Mouse (Mus musculus): ENCODE results near the gene Kcnab3. TPM values are rescaled to one million over a fixed set of nuclear protein-coding genes. Genes with fewer than 3 reads are reported as not detected.

The Kcnab3 gene
- polyA plus RNA-seq, 1 experiment, result 96.5 TPM

GRCm38 (mm10) chr11:69367616-69368355, 41.7 kb downstream of the Kcnab3 start:
- peak overlapping the region; percentile 88 for H3K4me3 ChIP-seq (ENCODE audit: insufficient read depth, low read length)
- H3K27ac ChIP-seq (ENCODE audit: insufficient read depth, low read length), result peak overlapping the region; percentile 85
- TF ChIP-seq POLR2A (IDR thresholded peaks at IDR 0.05; ENCODE audit: extremely low read depth, insufficient read depth, low read length), result no peak
- no peak for TF ChIP-seq CTCF (IDR thresholded peaks at IDR 0.05; ENCODE audit: extremely low read depth, insufficient read depth, low read length)
- H3K4me1 ChIP-seq (ENCODE audit: control insufficient read depth, insufficient read depth, low read length), result peaks cover 16% of the 10 kb centered on the region

- peak overlapping the region; percentile 88 for H3K4me3 ChIP-seq (ENCODE audit: insufficient read depth, low read length)
- peaks cover 16% of the 10 kb centered on the region for H3K4me1 ChIP-seq (ENCODE audit: control insufficient read depth, insufficient read depth, low read length)
- TF ChIP-seq POLR2A (IDR thresholded peaks at IDR 0.05; ENCODE audit: extremely low read depth, insufficient read depth, low read length) (no peak), CTCF (IDR thresholded peaks at IDR 0.05; ENCODE audit: extremely low read depth, insufficient read depth, low read length) (no peak)
- peak overlapping the region; percentile 94 for H3K27ac ChIP-seq (ENCODE audit: insufficient read depth, low read length)
Measured at GRCm38 (mm10) chr11:69368356-69369214, 42.5 kb downstream of the Kcnab3 start.

- peak within 1 kb of the TSS; percentile 88 for H3K4me3 ChIP-seq (ENCODE audit: insufficient read depth, low read length)
- no peak for TF ChIP-seq CTCF (IDR thresholded peaks at IDR 0.05; ENCODE audit: extremely low read depth, insufficient read depth, low read length)
- TF ChIP-seq POLR2A (IDR thresholded peaks at IDR 0.05; ENCODE audit: extremely low read depth, insufficient read depth, low read length), result no peak
- H3K4me1 ChIP-seq (ENCODE audit: control insufficient read depth, insufficient read depth, low read length), result peaks cover 14% of the 10 kb centered on the region
- H3K27ac ChIP-seq (ENCODE audit: insufficient read depth, low read length), result peak within 1 kb of the TSS; percentile 94
Measured at GRCm38 (mm10) chr11:69369215-69369989, 43.3 kb downstream of the Kcnab3 start, which contains the start of gene Chd3. Chd3 (minus strand) TSS chr11:69369406.

GRCm38 (mm10) chr11:69369990-69370816, 44.1 kb downstream of the Kcnab3 start:
- Histone ChIP-seq H3K4me3 (ENCODE audit: insufficient read depth, low read length) (no peak overlapping the region), H3K4me1 (ENCODE audit: control insufficient read depth, insufficient read depth, low read length) (peaks cover 10% of the 10 kb centered on the region), H3K27ac (ENCODE audit: insufficient read depth, low read length) (0 out of 2 replicates have a peak overlapping the region, but pooled peaks have one; percentile 24)
- TF ChIP-seq CTCF (IDR thresholded peaks at IDR 0.05; ENCODE audit: extremely low read depth, insufficient read depth, low read length) (no peak), POLR2A (IDR thresholded peaks at IDR 0.05; ENCODE audit: extremely low read depth, insufficient read depth, low read length) (no peak)

GRCm38 (mm10) chr11:69370817-69371215, 44.8 kb downstream of the Kcnab3 start:
- H3K4me3 ChIP-seq (ENCODE audit: insufficient read depth, low read length), result no peak overlapping the region
- peaks cover 5% of the 10 kb centered on the region for H3K4me1 ChIP-seq (ENCODE audit: control insufficient read depth, insufficient read depth, low read length)
- 0 out of 2 replicates have a peak overlapping the region, but pooled peaks have one; percentile 24 for H3K27ac ChIP-seq (ENCODE audit: insufficient read depth, low read length)
- no peak for TF ChIP-seq POLR2A (IDR thresholded peaks at IDR 0.05; ENCODE audit: extremely low read depth, insufficient read depth, low read length)
- no peak for TF ChIP-seq CTCF (IDR thresholded peaks at IDR 0.05; ENCODE audit: extremely low read depth, insufficient read depth, low read length)

GRCm38 (mm10) chr11:69371601-69372000, 45.5 kb downstream of the Kcnab3 start:
- TF ChIP-seq POLR2A (IDR thresholded peaks at IDR 0.05; ENCODE audit: extremely low read depth, insufficient read depth, low read length) (no peak), CTCF (IDR thresholded peaks at IDR 0.05; ENCODE audit: extremely low read depth, insufficient read depth, low read length) (no peak)
- no peak overlapping the region for H3K27ac ChIP-seq (ENCODE audit: insufficient read depth, low read length)
- peaks cover 3% of the 10 kb centered on the region for H3K4me1 ChIP-seq (ENCODE audit: control insufficient read depth, insufficient read depth, low read length)
- no peak overlapping the region for H3K4me3 ChIP-seq (ENCODE audit: insufficient read depth, low read length)

GRCm38 (mm10) chr11:69372056-69372779, 46.2 kb downstream of the Kcnab3 start:
- Histone ChIP-seq H3K4me3 (ENCODE audit: insufficient read depth, low read length) (no peak overlapping the region), H3K27ac (ENCODE audit: insufficient read depth, low read length) (no peak overlapping the region), H3K4me1 (ENCODE audit: control insufficient read depth, insufficient read depth, low read length) (peaks cover 3% of the 10 kb centered on the region)
- TF ChIP-seq POLR2A (IDR thresholded peaks at IDR 0.05; ENCODE audit: extremely low read depth, insufficient read depth, low read length) (no peak), CTCF (IDR thresholded peaks at IDR 0.05; ENCODE audit: extremely low read depth, insufficient read depth, low read length) (no peak)

GRCm38 (mm10) chr11:69372780-69373170, 46.7 kb downstream of the Kcnab3 start:
- TF ChIP-seq CTCF (IDR thresholded peaks at IDR 0.05; ENCODE audit: extremely low read depth, insufficient read depth, low read length), result peak; percentile 21; the same call in 1 of the 2 replicates
- no peak for TF ChIP-seq POLR2A (IDR thresholded peaks at IDR 0.05; ENCODE audit: extremely low read depth, insufficient read depth, low read length)
- Histone ChIP-seq H3K4me3 (ENCODE audit: insufficient read depth, low read length) (no peak overlapping the region), H3K27ac (ENCODE audit: insufficient read depth, low read length) (no peak overlapping the region), H3K4me1 (ENCODE audit: control insufficient read depth, insufficient read depth, low read length) (peaks cover 3% of the 10 kb centered on the region)
